In genomic region chr11:107859288-107859687, GRCm38 (mm10) we compare ENCODE assay signal across 8 mouse cellular contexts. TPM values are rescaled to one million over a fixed set of nuclear protein-coding genes. Genes with fewer than 3 reads are reported as not detected.
DNase-seq lines count a peak whose midpoint lies in the region; ATAC-seq and TF ChIP-seq lines count a peak whose summit lies in the region.

No protein-coding gene starts in this region.

- DNase-seq in left cerebral cortex, adult 18-20 months (ENCODE audit: low spot score in 2 of 2): peak; percentile 65 to 66
- peak; percentile 67 for DNase-seq in neural tube, embryonic 11.5 days (ENCODE audit: low spot score)
- no peak for DNase-seq in T-cell, adult 2 months (ENCODE audit: low spot score)

- ATAC-seq in intestine, postnatal 0 days: no peak
- ATAC-seq in intestine, embryonic 16.5 days: no peak
- ATAC-seq in neural tube, embryonic 11.5 days (ENCODE audit: insufficient read depth, low FRiP score, low TSS enrichment): no peak

- H3K4me1 ChIP-seq in intestine, postnatal 0 days (replicated peaks; ENCODE audit: control insufficient read depth, insufficient read depth, low read length): no peaks in the 10 kb centered on the region
- no peaks in the 10 kb centered on the region for H3K4me1 ChIP-seq in intestine, embryonic 16.5 days (ENCODE audit: control insufficient read depth, insufficient read depth, low read length)
- H3K4me1 ChIP-seq in ES-Bruce4 (ENCODE audit: control insufficient read depth, insufficient read depth, low read length): no peaks in the 10 kb centered on the region
- H3K4me1 ChIP-seq in bone marrow macrophage, adult 2 months (ENCODE audit: control insufficient read depth, insufficient read depth, low read length): no peaks in the 10 kb centered on the region
- no peaks in the 10 kb centered on the region for H3K4me1 ChIP-seq in embryonic fibroblast, embryonic 13.5 days (ENCODE audit: control insufficient read depth, insufficient read depth, low read length)
- H3K4me1 ChIP-seq in neural tube, embryonic 11.5 days (ENCODE audit: control insufficient read depth, insufficient read depth, low read length): no peaks in the 10 kb centered on the region

- H3K9me3 ChIP-seq in intestine, postnatal 0 days (ENCODE audit: control insufficient read depth): no peaks in the 10 kb centered on the region
- H3K9me3 ChIP-seq in intestine, embryonic 16.5 days (ENCODE audit: control insufficient read depth, low read length): no peaks in the 10 kb centered on the region
- no peaks in the 10 kb centered on the region for H3K9me3 ChIP-seq in ES-Bruce4 (replicated peaks; ENCODE audit: control insufficient read depth, insufficient read depth, low read length, poor library complexity, severe bottlenecking)
- H3K9me3 ChIP-seq in neural tube, embryonic 11.5 days (ENCODE audit: control insufficient read depth, low read length): no peaks in the 10 kb centered on the region

- H3K4me3 ChIP-seq in intestine, postnatal 0 days (ENCODE audit: low read depth, low read length): no peak overlapping the region
- H3K4me3 ChIP-seq in intestine, embryonic 16.5 days (ENCODE audit: low read length): no peak overlapping the region
- no peak overlapping the region for H3K4me3 ChIP-seq in ES-Bruce4 (ENCODE audit: low read depth, low read length)
- no peak overlapping the region for H3K4me3 ChIP-seq in bone marrow macrophage, adult 2 months (ENCODE audit: insufficient read depth, low read length)
- no peak overlapping the region for H3K4me3 ChIP-seq in embryonic fibroblast, embryonic 13.5 days (ENCODE audit: insufficient read depth, low read length)
- no peak overlapping the region for H3K4me3 ChIP-seq in neural tube, embryonic 11.5 days (ENCODE audit: low read depth, low read length)

- no peaks in the 10 kb centered on the region for H3K27me3 ChIP-seq in intestine, postnatal 0 days (replicated peaks; ENCODE audit: control insufficient read depth, insufficient read depth, low read length)
- H3K27me3 ChIP-seq in intestine, embryonic 16.5 days (replicated peaks; ENCODE audit: control insufficient read depth, insufficient read depth, low read length): no peaks in the 10 kb centered on the region
- H3K27me3 ChIP-seq in ES-Bruce4 (ENCODE audit: control insufficient read depth, insufficient read depth, low read length, poor library complexity, severe bottlenecking): no peaks in the 10 kb centered on the region
- H3K27me3 ChIP-seq in neural tube, embryonic 11.5 days (ENCODE audit: control insufficient read depth, insufficient read depth, low read length): no peaks in the 10 kb centered on the region

- no peaks in the 10 kb centered on the region for H3K36me3 ChIP-seq in intestine, postnatal 0 days (ENCODE audit: control insufficient read depth, insufficient read depth)
- no peaks in the 10 kb centered on the region for H3K36me3 ChIP-seq in intestine, embryonic 16.5 days (ENCODE audit: control insufficient read depth, insufficient read depth, low read length)
- no peaks in the 10 kb centered on the region for H3K36me3 ChIP-seq in ES-Bruce4 (ENCODE audit: control insufficient read depth, insufficient read depth, low read length, poor library complexity, severe bottlenecking)
- H3K36me3 ChIP-seq in neural tube, embryonic 11.5 days (ENCODE audit: control insufficient read depth, insufficient read depth, low read length): no peaks in the 10 kb centered on the region

- no peak overlapping the region for H3K4me2 ChIP-seq in intestine, postnatal 0 days (replicated peaks; ENCODE audit: low read depth)
- no peak overlapping the region for H3K4me2 ChIP-seq in intestine, embryonic 16.5 days (ENCODE audit: low read depth, low read length)
- H3K4me2 ChIP-seq in neural tube, embryonic 11.5 days (ENCODE audit: low read depth): no peak overlapping the region

- 16% methylated on average over 7 of the region's 7 CpGs for WGBS in intestine, postnatal 0 days
- WGBS in intestine, embryonic 16.5 days: 20% methylated on average over 7 of the region's 7 CpGs
- 30% methylated on average over 7 of the region's 7 CpGs for WGBS in neural tube, embryonic 11.5 days

- TF ChIP-seq EP300 in ES-Bruce4 (IDR thresholded peaks at IDR 0.05; ENCODE audit: insufficient read depth, low read depth, low read length): no peak

- TF ChIP-seq POLR2A in ES-Bruce4 (IDR thresholded peaks at IDR 0.05; ENCODE audit: insufficient read depth, low read length): no peak
- no peak for TF ChIP-seq POLR2A in bone marrow macrophage, adult 2 months (IDR thresholded peaks at IDR 0.05; ENCODE audit: borderline replicate concordance, low read depth, low read length)
- no peak for TF ChIP-seq POLR2A in embryonic fibroblast, embryonic 13.5 days (IDR thresholded peaks at IDR 0.05; ENCODE audit: low read depth, low read length)

- no peak overlapping the region for H3K27ac ChIP-seq in intestine, postnatal 0 days (ENCODE audit: low read depth, low read length)
- H3K27ac ChIP-seq in intestine, embryonic 16.5 days (ENCODE audit: low read length): no peak overlapping the region
- H3K27ac ChIP-seq in ES-Bruce4 (ENCODE audit: insufficient read depth, low read length): no peak overlapping the region
- no peak overlapping the region for H3K27ac ChIP-seq in bone marrow macrophage, adult 2 months (ENCODE audit: insufficient read depth, low read depth, low read length)
- H3K27ac ChIP-seq in embryonic fibroblast, embryonic 13.5 days (ENCODE audit: insufficient read depth, low read length): no peak overlapping the region
- H3K27ac ChIP-seq in neural tube, embryonic 11.5 days (ENCODE audit: low read depth, low read length): no peak overlapping the region

- peak; percentile 86 for TF ChIP-seq CTCF in intestine, postnatal 0 days (IDR thresholded peaks at IDR 0.05; ENCODE audit: low read depth)
- peak; percentile 55 for TF ChIP-seq CTCF in ES-Bruce4 (IDR thresholded peaks at IDR 0.05; ENCODE audit: low read depth, low read length)
- TF ChIP-seq CTCF in bone marrow macrophage, adult 2 months (IDR thresholded peaks at IDR 0.05; ENCODE audit: low read depth, low read length): peak; percentile 73
- peak; percentile 29; the same call in 1 of the 2 replicates for TF ChIP-seq CTCF in embryonic fibroblast, embryonic 13.5 days (IDR thresholded peaks at IDR 0.05; ENCODE audit: borderline replicate concordance, insufficient read depth, low read length)

- no peak overlapping the region for H3K9ac ChIP-seq in intestine, postnatal 0 days (ENCODE audit: low read depth, low read length)
- no peak overlapping the region for H3K9ac ChIP-seq in intestine, embryonic 16.5 days (ENCODE audit: low read depth, low read length)
- no peak overlapping the region for H3K9ac ChIP-seq in ES-Bruce4 (ENCODE audit: low read depth, poor library complexity, severe bottlenecking)
- no peak overlapping the region for H3K9ac ChIP-seq in neural tube, embryonic 11.5 days (ENCODE audit: low read length)

RNA-seq across cellular contexts. Expression of gene Cacng5, which starts 55.6 kb away (rescaled TPM):
- 0.18 and 0.29 TPM in 2 replicates for polyA plus RNA-seq in intestine, postnatal 0 days (2015; fragmentation: Nextera tagmentation; extraction: Ambion mirVana)
- polyA plus RNA-seq in intestine, embryonic 16.5 days (2015; fragmentation: Nextera tagmentation; extraction: Ambion mirVana): 0.28 and 0.34 TPM in 2 replicates
- polyA plus RNA-seq in ES-Bruce4 (2011; ENCODE audit: insufficient read depth, insufficient read length, low read depth, missing spikeins): 0.37 TPM in 2 replicates
- not detected in 2 replicates for polyA plus RNA-seq in bone marrow macrophage, adult 2 months (2012; ENCODE audit: insufficient read depth, insufficient read length, missing spikeins)
- not detected in 2 replicates for polyA plus RNA-seq in embryonic fibroblast, embryonic 13.5 days (2011; ENCODE audit: insufficient read length, low read depth, missing spikeins)
- 10 to 100 TPM; 14.3 to 14.7 TPM for total RNA-seq in left cerebral cortex, adult 18-20 months (2021)
- 2.7 and 3.8 TPM in 2 replicates for polyA plus RNA-seq in neural tube, embryonic 11.5 days (2014; fragmentation: Nextera tagmentation; extraction: Ambion mirVana)

Comparison
In these comparisons a context has a peak if more than half of its experiments do, and no peak if none do; other contexts are left out.
1. CTCF ChIP-seq: peak in every context shown above with its lines; median percentile 86 in intestine, postnatal 0 days; 73 in bone marrow macrophage, adult 2 months; 55 in ES-Bruce4; 29 in embryonic fibroblast, embryonic 13.5 days.